Mouse (Mus musculus): Measurements from ENCODE around the gene Ube2g2.

- TF ChIP-seq CTCF (IDR thresholded peaks at IDR 0.05; ENCODE audit: insufficient read depth, low read depth, low read length) (no peak), POLR2A (IDR thresholded peaks at IDR 0.05; ENCODE audit: insufficient read depth, low read depth, low read length) (no peak)
Observed at GRCm38 (mm10) chr10:77581023-77581407, 41.1 kb upstream of the Ube2g2 start.
